In the genomic region with DNA sequence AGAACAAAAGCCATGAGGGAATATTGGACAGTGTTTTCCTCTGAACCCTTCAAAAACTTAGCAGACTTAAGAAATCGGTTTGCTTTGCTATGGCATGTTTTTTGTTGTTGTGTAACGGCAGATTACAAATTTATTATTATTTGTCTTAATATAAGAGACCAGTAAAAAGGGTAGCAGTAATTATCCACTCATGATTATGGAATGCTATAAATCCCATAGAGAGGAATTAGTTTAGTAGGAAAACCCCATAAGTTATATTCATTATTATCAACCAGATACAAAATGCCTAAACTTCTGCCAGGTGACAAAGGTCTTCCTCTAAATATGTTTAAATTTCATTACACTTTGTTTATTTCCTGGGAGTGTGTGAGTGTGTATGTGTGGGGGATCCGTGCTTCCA, we compare ENCODE assay signal across 8 mouse cellular contexts. TPM values are rescaled to one million over a fixed set of nuclear protein-coding genes. Genes with fewer than 3 reads are reported as not detected.
DNase-seq lines count a peak whose midpoint lies in the region; ATAC-seq and TF ChIP-seq lines count a peak whose summit lies in the region.

No protein-coding gene starts in this region.

- H3K4me3 ChIP-seq in lung, embryonic 14.5 days (ENCODE audit: low read depth, low read length): peak overlapping the region; percentile 89
- H3K4me3 ChIP-seq in embryonic facial prominence, embryonic 14.5 days (ENCODE audit: low read depth, low read length): peak overlapping the region; percentile 93
- peak overlapping the region; percentile 94 for H3K4me3 ChIP-seq in intestine, postnatal 0 days (ENCODE audit: low read depth, low read length)
- H3K4me3 ChIP-seq in neural tube, embryonic 15.5 days (replicated peaks): peak overlapping the region; percentile 98

- H3K4me2 ChIP-seq in lung, embryonic 14.5 days: peak overlapping the region; percentile 73
- peak overlapping the region; percentile 63 for H3K4me2 ChIP-seq in embryonic facial prominence, embryonic 14.5 days (ENCODE audit: low read depth, low read length)
- H3K4me2 ChIP-seq in intestine, postnatal 0 days (replicated peaks; ENCODE audit: low read depth): peak overlapping the region; percentile 89
- H3K4me2 ChIP-seq in neural tube, embryonic 15.5 days: peak overlapping the region; percentile 71

- peak overlapping the region; percentile 96 for H3K27ac ChIP-seq in lung, embryonic 14.5 days (ENCODE audit: low read depth)
- H3K27ac ChIP-seq in embryonic facial prominence, embryonic 14.5 days (replicated peaks; ENCODE audit: low read depth, low read length): peak overlapping the region; percentile 94; the same call in 1 of the 2 replicates
- no peak overlapping the region for H3K27ac ChIP-seq in intestine, postnatal 0 days (ENCODE audit: low read depth, low read length)
- H3K27ac ChIP-seq in neural tube, embryonic 15.5 days (replicated peaks): peak overlapping the region; percentile 96; the same call in 1 of the 2 replicates

- DNase-seq in lung, embryonic 14.5 days: no peak
- no peak for DNase-seq in lung, postnatal 10 days
- no peak for DNase-seq in embryonic facial prominence, embryonic 14.5 days (ENCODE audit: low spot score)
- DNase-seq in urinary bladder, postnatal 4 days (ENCODE audit: low spot score in 2 of 2): no peak
- no peak for DNase-seq in gastrocnemius, postnatal 4 days (ENCODE audit: low spot score in 2 of 2)

- H3K36me3 ChIP-seq in lung, embryonic 14.5 days (ENCODE audit: insufficient read depth): 0 out of 2 replicates have a peak, but pooled peaks cover 12% of the 10 kb centered on the region
- H3K36me3 ChIP-seq in embryonic facial prominence, embryonic 14.5 days (ENCODE audit: control insufficient read depth, insufficient read depth, low read length): 0 out of 2 replicates have a peak, but pooled peaks cover 3% of the 10 kb centered on the region
- H3K36me3 ChIP-seq in intestine, postnatal 0 days (ENCODE audit: control insufficient read depth, insufficient read depth): peaks cover 3% of the 10 kb centered on the region; the same call in 1 of the 2 replicates
- no peaks in the 10 kb centered on the region for H3K36me3 ChIP-seq in neural tube, embryonic 15.5 days

- WGBS in lung, embryonic 14.5 days: 31% methylated on average over 3 of the region's 3 CpGs
- 33% methylated on average over 3 of the region's 3 CpGs for WGBS in embryonic facial prominence, embryonic 14.5 days
- 33% methylated on average over 3 of the region's 3 CpGs for WGBS in intestine, postnatal 0 days
- 39% methylated on average over 3 of the region's 3 CpGs for WGBS in neural tube, embryonic 15.5 days

- no peaks in the 10 kb centered on the region for H3K27me3 ChIP-seq in lung, embryonic 14.5 days (ENCODE audit: insufficient read depth, low read length)
- no peaks in the 10 kb centered on the region for H3K27me3 ChIP-seq in embryonic facial prominence, embryonic 14.5 days (replicated peaks; ENCODE audit: control insufficient read depth, insufficient read depth, low read length)
- no peaks in the 10 kb centered on the region for H3K27me3 ChIP-seq in intestine, postnatal 0 days (replicated peaks; ENCODE audit: control insufficient read depth, insufficient read depth, low read length)
- no peaks in the 10 kb centered on the region for H3K27me3 ChIP-seq in neural tube, embryonic 15.5 days (replicated peaks)

- TF ChIP-seq CTCF in lung, embryonic 14.5 days (IDR thresholded peaks at IDR 0.05; ENCODE audit: low read depth): no peak
- no peak for TF ChIP-seq CTCF in intestine, postnatal 0 days (IDR thresholded peaks at IDR 0.05; ENCODE audit: low read depth)

- ATAC-seq in lung, embryonic 14.5 days (ENCODE audit: insufficient read depth): no peak
- ATAC-seq in embryonic facial prominence, embryonic 14.5 days (ENCODE audit: low read depth): no peak
- no peak for ATAC-seq in intestine, postnatal 0 days
- ATAC-seq in neural tube, embryonic 15.5 days (ENCODE audit: low FRiP score): no peak
- no peak for ATAC-seq in erythroid progenitor cell, adult 5-6 weeks (replicated peaks; ENCODE audit: low FRiP score, poor library complexity, severe bottlenecking)

- no peaks in the 10 kb centered on the region; the same call in 1 of the 2 replicates for H3K4me1 ChIP-seq in lung, embryonic 14.5 days (ENCODE audit: insufficient read depth)
- H3K4me1 ChIP-seq in embryonic facial prominence, embryonic 14.5 days (ENCODE audit: control insufficient read depth, insufficient read depth, low read length): peaks cover 23% of the 10 kb centered on the region
- H3K4me1 ChIP-seq in intestine, postnatal 0 days (replicated peaks; ENCODE audit: control insufficient read depth, insufficient read depth, low read length): peaks cover 15% of the 10 kb centered on the region; the same call in 1 of the 2 replicates
- H3K4me1 ChIP-seq in neural tube, embryonic 15.5 days: peaks cover 42% of the 10 kb centered on the region

- no peaks in the 10 kb centered on the region for H3K9me3 ChIP-seq in lung, embryonic 14.5 days (ENCODE audit: low read depth, low read length)
- H3K9me3 ChIP-seq in embryonic facial prominence, embryonic 14.5 days (ENCODE audit: control insufficient read depth, low read length): no peaks in the 10 kb centered on the region
- no peaks in the 10 kb centered on the region for H3K9me3 ChIP-seq in intestine, postnatal 0 days (ENCODE audit: control insufficient read depth)
- no peaks in the 10 kb centered on the region for H3K9me3 ChIP-seq in neural tube, embryonic 15.5 days (replicated peaks)

- peak overlapping the region; percentile 97 for H3K9ac ChIP-seq in lung, embryonic 14.5 days
- H3K9ac ChIP-seq in embryonic facial prominence, embryonic 14.5 days (ENCODE audit: low read depth, low read length): peak overlapping the region; percentile 99
- peak overlapping the region; percentile 95 for H3K9ac ChIP-seq in intestine, postnatal 0 days (ENCODE audit: low read depth, low read length)
- H3K9ac ChIP-seq in neural tube, embryonic 15.5 days (replicated peaks): peak overlapping the region; percentile 83

RNA-seq across cellular contexts. Expression of gene Atl1, which starts 0.7 kb away (rescaled TPM):
- 3.2 and 3.6 TPM in 2 replicates for polyA plus RNA-seq in lung, embryonic 14.5 days (2014; fragmentation: Nextera tagmentation; extraction: Ambion mirVana)
- polyA plus RNA-seq in embryonic facial prominence, embryonic 14.5 days (2014; fragmentation: Nextera tagmentation; extraction: Ambion mirVana): 8.5 and 13.8 TPM in 2 replicates
- polyA plus RNA-seq in intestine, postnatal 0 days (2015; fragmentation: Nextera tagmentation; extraction: Ambion mirVana): 5.0 and 5.6 TPM in 2 replicates
- 122 and 155 TPM in 2 replicates for polyA plus RNA-seq in neural tube, embryonic 15.5 days (2015; fragmentation: Nextera tagmentation; extraction: Ambion mirVana)
- 6.1 and 12.6 TPM in 2 replicates for total RNA-seq in erythroid progenitor cell, adult 5-6 weeks (2015; ENCODE audit: low replicate concordance)
- 11.7 and 25.8 TPM in 2 replicates for total RNA-seq in erythroid progenitor cell, adult 5-6 weeks (2017; ENCODE audit: low replicate concordance)
- 1 to 10 TPM; 5.6 to 6.2 TPM for total RNA-seq in gastrocnemius, postnatal 4 days (2021)

RNA-seq across cellular contexts. Expression of gene Map4k5, which starts 1.3 kb away (rescaled TPM):
- polyA plus RNA-seq in lung, embryonic 14.5 days (2014; fragmentation: Nextera tagmentation; extraction: Ambion mirVana): 43.9 and 49.0 TPM in 2 replicates
- 45.2 and 48.9 TPM in 2 replicates for polyA plus RNA-seq in embryonic facial prominence, embryonic 14.5 days (2014; fragmentation: Nextera tagmentation; extraction: Ambion mirVana)
- 9.9 and 10.2 TPM in 2 replicates for polyA plus RNA-seq in intestine, postnatal 0 days (2015; fragmentation: Nextera tagmentation; extraction: Ambion mirVana)
- polyA plus RNA-seq in neural tube, embryonic 15.5 days (2015; fragmentation: Nextera tagmentation; extraction: Ambion mirVana): 25.4 and 25.8 TPM in 2 replicates
- 202 and 224 TPM in 2 replicates for total RNA-seq in erythroid progenitor cell, adult 5-6 weeks (2015; ENCODE audit: low replicate concordance)
- total RNA-seq in erythroid progenitor cell, adult 5-6 weeks (2017; ENCODE audit: low replicate concordance): 300 and 358 TPM in 2 replicates
- total RNA-seq in gastrocnemius, postnatal 4 days (2021): 10 to 100 TPM; 33.7 to 40.4 TPM
